Mouse (Mus musculus) lung, postnatal 0 days (tissue): Measurements from ENCODE around the gene B3gnt3.

Experiments
- CTCF ChIP-seq: IDR thresholded peaks from 2 replicates; pipeline ENCODE4 v1.5.1; 2016; ENCODE audit warnings: antibody characterized with exemption, mild to moderate bottlenecking
- EP300 ChIP-seq: IDR thresholded peaks from 2 replicates; pipeline ENCODE4 v1.6.1; 2016; ENCODE audit warnings: antibody characterized with exemption, mild to moderate bottlenecking, control low read depth

DNA sequence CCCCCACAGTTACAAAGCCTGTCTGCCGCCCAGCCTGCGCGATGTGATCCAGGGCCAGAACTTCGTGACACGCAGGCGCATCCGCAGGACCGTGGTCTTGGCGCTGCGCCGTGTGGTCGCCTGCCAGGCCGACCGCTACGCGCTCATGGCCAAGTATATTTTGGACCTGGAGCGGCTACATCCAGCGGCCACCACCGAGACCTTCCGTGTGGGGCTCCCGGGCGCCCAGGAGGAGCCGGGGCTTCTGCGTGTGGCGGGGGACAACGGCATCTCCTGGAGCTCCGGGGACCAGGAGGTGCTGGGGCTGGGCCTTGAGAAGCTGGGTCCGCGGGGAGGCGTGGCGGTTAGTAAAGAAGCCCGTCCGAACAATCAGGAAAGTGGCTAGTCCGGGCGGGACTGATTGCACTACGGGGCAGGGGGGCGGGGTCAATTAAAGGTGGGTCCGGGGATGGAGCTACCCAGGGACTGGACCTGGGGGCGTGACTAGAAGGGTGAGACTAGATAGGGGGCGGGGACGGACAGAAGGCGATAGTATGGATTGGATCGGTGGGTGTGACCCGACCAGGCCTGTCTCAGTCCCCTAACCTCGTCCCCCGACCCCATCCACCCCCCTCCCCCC is 21.9 kb downstream of the B3gnt3 start:
- no peak for TF ChIP-seq CTCF
- TF ChIP-seq EP300 = no peak
